Mouse (Mus musculus) midbrain, embryonic 13.5 days (tissue): ENCODE data around the gene Pard3. TPM values are rescaled to one million over a fixed set of nuclear protein-coding genes. Genes with fewer than 3 reads are reported as not detected.
A peak's percentile ranks its signal among the peaks of the same experiment; 100 is the strongest.

Source experiments
- ATAC-seq: fragments of 200-750 bp; cut with Nextera tagmentation; 2 replicates; pipeline ENCODE4 v1.8.0; 2017; ENCODE audit warnings: mild to moderate bottlenecking, moderate TSS enrichment, moderate library complexity
- H3K27ac ChIP-seq: fragments of 300-500 bp; sonication (generic); 2 replicates; pipeline ENCODE4 v1.5.1; 2015; ENCODE audit warnings: inconsistent platforms, mild to moderate bottlenecking, moderate library complexity
- H3K27me3 ChIP-seq: fragments of 300-500 bp; sonication (generic); 2 replicates; pipeline ENCODE4 v1.6.1; 2015; ENCODE audit warnings: mild to moderate bottlenecking, inconsistent platforms
- H3K36me3 ChIP-seq: fragments of 300-500 bp; sonication (generic); 2 replicates; pipeline ENCODE4 v1.6.1; 2015; ENCODE audit warnings: mild to moderate bottlenecking, inconsistent platforms
- H3K4me1 ChIP-seq: fragments of 300-500 bp; sonication (generic); replicated peaks from 2 replicates; pipeline ENCODE4 v1.6.1; 2015; ENCODE audit warnings: inconsistent platforms
- H3K4me2 ChIP-seq: fragments of 300-500 bp; sonication (generic); replicated peaks from 2 replicates; pipeline ENCODE4 v1.6.1; 2015; ENCODE audit warnings: moderate library complexity, mild to moderate bottlenecking, inconsistent platforms
- H3K4me3 ChIP-seq: fragments of 300-500 bp; sonication (generic); replicated peaks from 2 replicates; pipeline ENCODE4 v1.5.1; 2015; ENCODE audit warnings: mild to moderate bottlenecking, inconsistent platforms
- H3K9ac ChIP-seq: fragments of 300-500 bp; sonication (generic); replicated peaks from 2 replicates; pipeline ENCODE4 v1.6.1; 2015; ENCODE audit warnings: mild to moderate bottlenecking, inconsistent platforms
- H3K9me3 ChIP-seq: fragments of 300-500 bp; sonication (generic); 2 replicates; pipeline ENCODE4 v1.6.1; 2016; ENCODE audit warnings: mild to moderate bottlenecking, inconsistent platforms
- WGBS: fragments of 180-500 bp; shearing (Covaris S2); methylation state at CpG from one replicate; pipeline ENCODE4 v1.1.7; 2015; 5-methylcytosine and 5-hydroxymethylcytosine counted together
- polyA plus RNA-seq: library from polyadenylated mRNA; unstranded; fragments of >200 nt; fragmentation: Nextera tagmentation; extraction: Ambion mirVana; gene quantifications from 2 replicates; pipeline ENCODE4 v1.2.1, GENCODE M21; 2015

Gene Pard3
- polyA plus RNA-seq, 1 experiment from 2014 or later = 22.8 TPM

- peaks cover 42% of the 10 kb centered on the region for H3K4me1 ChIP-seq
- peak overlapping the region; percentile 93 for H3K9ac ChIP-seq
- no peaks in the 10 kb centered on the region for H3K36me3 ChIP-seq
- under 1% methylated on average over 10 of the region's 10 CpGs for WGBS
- no peak for ATAC-seq
- peaks cover 3% of the 10 kb centered on the region; the same call in 1 of the 2 replicates for H3K27me3 ChIP-seq
- peak overlapping the region; percentile 95 for H3K27ac ChIP-seq
- H3K4me2 ChIP-seq = peak overlapping the region; percentile 81
- no peaks in the 10 kb centered on the region for H3K9me3 ChIP-seq
- H3K4me3 ChIP-seq = peak overlapping the region; percentile 95
Measured at GRCm38 (mm10) chr8:127065113-127065473, 1.4 kb downstream of the Pard3 start.

- Histone ChIP-seq H3K36me3 (no peaks in the 10 kb centered on the region), H3K9ac (0 out of 2 replicates have a peak overlapping the region, but pooled peaks have one; percentile 93), H3K27me3 (peaks cover 3% of the 10 kb centered on the region; the same call in 1 of the 2 replicates), H3K4me3 (peak overlapping the region; percentile 95), H3K27ac (no peak overlapping the region), H3K4me2 (peak overlapping the region; percentile 81), H3K4me1 (peaks cover 48% of the 10 kb centered on the region), H3K9me3 (no peaks in the 10 kb centered on the region)
- no peak for ATAC-seq
- WGBS = 71% methylated on average over 1 of the region's 1 CpGs
Measured at GRCm38 (mm10) chr8:127065791-127066190, 2.1 kb downstream of the Pard3 start.

- ATAC-seq = no peak
Measured at GRCm38 (mm10) chr8:127066501-127066900, 2.8 kb downstream of the Pard3 start.

GRCm38 (mm10) chr8:127068719-127069118, 5.0 kb downstream of the Pard3 start:
- Histone ChIP-seq H3K4me3 (no peak overlapping the region), H3K27me3 (no peaks in the 10 kb centered on the region), H3K27ac (no peak overlapping the region), H3K36me3 (no peaks in the 10 kb centered on the region), H3K4me2 (no peak overlapping the region), H3K4me1 (peaks cover 54% of the 10 kb centered on the region), H3K9ac (no peak overlapping the region), H3K9me3 (no peaks in the 10 kb centered on the region)
- ATAC-seq = no peak
- 85% methylated on average over 3 of the region's 3 CpGs for WGBS

More at GRCm38 (mm10) chr8:127066501-127066900, 2.8 kb downstream of the Pard3 start:
- H3K9ac ChIP-seq = no peak overlapping the region
- no peak overlapping the region for H3K27ac ChIP-seq
- H3K4me2 ChIP-seq = no peak overlapping the region
- no peak overlapping the region for H3K4me3 ChIP-seq
- no peaks in the 10 kb centered on the region for H3K36me3 ChIP-seq
- no peaks in the 10 kb centered on the region for H3K27me3 ChIP-seq
- no peaks in the 10 kb centered on the region for H3K9me3 ChIP-seq
- H3K4me1 ChIP-seq = peaks cover 51% of the 10 kb centered on the region

GRCm38 (mm10) chr8:127070225-127070624, 6.5 kb downstream of the Pard3 start:
- no peaks in the 10 kb centered on the region for H3K9me3 ChIP-seq
- H3K4me1 ChIP-seq = peaks cover 60% of the 10 kb centered on the region
- no peak overlapping the region for H3K4me2 ChIP-seq
- H3K9ac ChIP-seq = no peak overlapping the region
- H3K27me3 ChIP-seq = no peaks in the 10 kb centered on the region
- H3K27ac ChIP-seq = peak overlapping the region; percentile 7; the same call in 1 of the 2 replicates
- no peaks in the 10 kb centered on the region for H3K36me3 ChIP-seq
- H3K4me3 ChIP-seq = no peak overlapping the region
- ATAC-seq = peak; percentile 70; the same call in 1 of the 2 replicates
- WGBS = 63% methylated on average over 3 of the region's 3 CpGs

GRCm38 (mm10) chr8:127073052-127073618, 9.4 kb downstream of the Pard3 start:
- H3K4me2 ChIP-seq = no peak overlapping the region
- H3K27me3 ChIP-seq = no peaks in the 10 kb centered on the region
- H3K9me3 ChIP-seq = no peaks in the 10 kb centered on the region
- H3K36me3 ChIP-seq = no peaks in the 10 kb centered on the region
- 72% methylated on average over 5 of the region's 5 CpGs for WGBS
- H3K4me3 ChIP-seq = no peak overlapping the region
- peak overlapping the region; percentile 51 for H3K27ac ChIP-seq
- peaks cover 54% of the 10 kb centered on the region for H3K4me1 ChIP-seq
- ATAC-seq = no peak
- H3K9ac ChIP-seq = no peak overlapping the region; the same call in 1 of the 2 replicates

- no peaks in the 10 kb centered on the region for H3K27me3 ChIP-seq
- H3K4me1 ChIP-seq = peaks cover 56% of the 10 kb centered on the region
- no peak overlapping the region for H3K4me2 ChIP-seq
- H3K27ac ChIP-seq = no peak overlapping the region
- no peaks in the 10 kb centered on the region for H3K36me3 ChIP-seq
- no peak for ATAC-seq
- no peak overlapping the region for H3K4me3 ChIP-seq
- H3K9ac ChIP-seq = no peak overlapping the region
- no peaks in the 10 kb centered on the region for H3K9me3 ChIP-seq
- WGBS = 90% methylated on average over 7 of the region's 7 CpGs
Measured at GRCm38 (mm10) chr8:127076511-127076910, 12.8 kb downstream of the Pard3 start.

GRCm38 (mm10) chr8:127079244-127079805, 15.6 kb downstream of the Pard3 start:
- no peaks in the 10 kb centered on the region for H3K9me3 ChIP-seq
- H3K9ac ChIP-seq = no peak overlapping the region
- peaks cover 42% of the 10 kb centered on the region for H3K4me1 ChIP-seq
- no peak overlapping the region for H3K4me3 ChIP-seq
- H3K36me3 ChIP-seq = no peaks in the 10 kb centered on the region
- no peak for ATAC-seq
- H3K4me2 ChIP-seq = no peak overlapping the region
- no peaks in the 10 kb centered on the region for H3K27me3 ChIP-seq
- no peak overlapping the region for H3K27ac ChIP-seq
- WGBS = 47% methylated on average over 5 of the region's 5 CpGs

- Histone ChIP-seq H3K9ac (no peak overlapping the region), H3K4me1 (peaks cover 41% of the 10 kb centered on the region), H3K27ac (no peak overlapping the region), H3K36me3 (no peaks in the 10 kb centered on the region), H3K4me3 (no peak overlapping the region), H3K4me2 (no peak overlapping the region), H3K27me3 (no peaks in the 10 kb centered on the region), H3K9me3 (no peaks in the 10 kb centered on the region)
- ATAC-seq = no peak
- 95% methylated on average over 3 of the region's 3 CpGs for WGBS
Measured at GRCm38 (mm10) chr8:127081297-127081696, 17.6 kb downstream of the Pard3 start.

GRCm38 (mm10) chr8:127082486-127082885, 18.8 kb downstream of the Pard3 start:
- WGBS = 54% methylated on average over 2 of the region's 2 CpGs
- no peak overlapping the region for H3K9ac ChIP-seq
- no peak overlapping the region for H3K4me2 ChIP-seq
- H3K36me3 ChIP-seq = no peaks in the 10 kb centered on the region
- no peaks in the 10 kb centered on the region for H3K27me3 ChIP-seq
- H3K4me1 ChIP-seq = peaks cover 37% of the 10 kb centered on the region
- no peaks in the 10 kb centered on the region for H3K9me3 ChIP-seq
- no peak overlapping the region for H3K27ac ChIP-seq
- no peak overlapping the region for H3K4me3 ChIP-seq
- no peak for ATAC-seq

GRCm38 (mm10) chr8:127084565-127084964, 20.9 kb downstream of the Pard3 start:
- Histone ChIP-seq H3K27ac (no peak overlapping the region), H3K4me3 (no peak overlapping the region), H3K27me3 (no peaks in the 10 kb centered on the region), H3K36me3 (no peaks in the 10 kb centered on the region), H3K9ac (no peak overlapping the region), H3K4me1 (peaks cover 36% of the 10 kb centered on the region), H3K4me2 (no peak overlapping the region), H3K9me3 (no peaks in the 10 kb centered on the region)
- no peak for ATAC-seq
- WGBS = 93% methylated on average over 6 of the region's 6 CpGs

- no peak overlapping the region for H3K9ac ChIP-seq
- no peak overlapping the region for H3K27ac ChIP-seq
- H3K4me2 ChIP-seq = no peak overlapping the region
- ATAC-seq = no peak
- no peaks in the 10 kb centered on the region for H3K27me3 ChIP-seq
- H3K36me3 ChIP-seq = no peaks in the 10 kb centered on the region
- peaks cover 40% of the 10 kb centered on the region for H3K4me1 ChIP-seq
- no peaks in the 10 kb centered on the region for H3K9me3 ChIP-seq
- WGBS = 52% methylated on average over 1 of the region's 1 CpGs
- no peak overlapping the region for H3K4me3 ChIP-seq
Measured at GRCm38 (mm10) chr8:127087434-127087833, 23.7 kb downstream of the Pard3 start.

GRCm38 (mm10) chr8:127088372-127088771, 24.7 kb downstream of the Pard3 start:
- Histone ChIP-seq H3K4me3 (no peak overlapping the region), H3K27me3 (no peaks in the 10 kb centered on the region), H3K9me3 (no peaks in the 10 kb centered on the region), H3K36me3 (no peaks in the 10 kb centered on the region), H3K27ac (peak overlapping the region; percentile 27; the same call in 1 of the 2 replicates), H3K4me1 (peaks cover 44% of the 10 kb centered on the region), H3K9ac (no peak overlapping the region), H3K4me2 (no peak overlapping the region)
- 21% methylated on average over 9 of the region's 9 CpGs for WGBS
- no peak for ATAC-seq
